Mouse (Mus musculus) bone marrow macrophage, adult 2 months (primary cell): Measurements from ENCODE around the gene Ube2c.

ENCODE experiments used
- CTCF ChIP-seq: IDR thresholded peaks from 2 replicates; pipeline ENCODE4 v1.5.1; 2012; ENCODE audit warnings: low read depth, mild to moderate bottlenecking, low read length, moderate library complexity
- POLR2A ChIP-seq: IDR thresholded peaks from 2 replicates; pipeline ENCODE4 v1.6.1; 2012; ENCODE audit warnings: mild to moderate bottlenecking, low read depth, low read length, borderline replicate concordance

DNA sequence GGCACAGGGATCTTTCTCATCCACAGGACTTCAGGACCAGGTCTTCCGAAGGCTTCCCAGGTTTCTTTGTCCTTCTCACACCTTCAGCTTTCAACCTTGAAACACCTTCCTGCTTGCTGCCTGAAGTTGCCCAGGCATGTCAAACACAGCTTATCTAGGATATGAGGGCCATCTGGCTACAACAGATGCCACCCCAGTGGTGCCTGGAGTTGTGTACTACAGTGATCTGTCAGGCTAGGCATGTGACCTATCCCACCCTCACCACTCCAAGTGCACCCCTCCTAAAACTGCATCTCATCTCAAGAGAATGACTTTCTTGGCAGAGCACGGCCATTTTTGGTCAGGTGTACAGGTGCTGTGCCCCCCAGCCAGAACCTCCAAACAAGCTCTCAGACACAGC, 8.2 kb upstream of the Ube2c start:
- TF ChIP-seq CTCF (no peak), POLR2A (no peak)
